Mouse (Mus musculus) midbrain, postnatal 0 days (tissue): ENCODE results near the gene Pcdh11x. TPM values are rescaled to one million over a fixed set of nuclear protein-coding genes. Genes with fewer than 3 reads are reported as not detected.
"Not testable (repeated sequence)": the region's sequence is repeated elsewhere in the genome, so short reads cannot be mapped to it uniquely, and the experiment has no call there.

Experiments
- ATAC-seq: fragments of 200-750 bp; cut with Nextera tagmentation; 2 replicates; pipeline ENCODE4 v1.8.0; 2017; ENCODE audit warnings: moderate number of reproducible peaks, mild to moderate bottlenecking, moderate TSS enrichment, moderate library complexity; ENCODE audit not compliant: low FRiP score
- DNase-seq: peaks from one replicate; pipeline ENCODE4 v3.0.0-alpha.2; 2015; ENCODE audit warnings: low spot score
- H3K27ac ChIP-seq: fragments of 300-500 bp; sonication (generic); 2 replicates; pipeline ENCODE4 v1.5.1; 2014; ENCODE audit warnings: low read depth, mild to moderate bottlenecking, low read length, mixed read lengths
- H3K27me3 ChIP-seq: fragments of 300-500 bp; sonication (generic); 2 replicates; pipeline ENCODE4 v1.6.1; 2014; ENCODE audit warnings: low read length, control low read depth, mixed read lengths; ENCODE audit not compliant: insufficient read depth
- H3K36me3 ChIP-seq: fragments of 300-500 bp; sonication (generic); 2 replicates; pipeline ENCODE4 v1.6.1; 2014; ENCODE audit warnings: low read length, control low read depth, mixed read lengths; ENCODE audit not compliant: insufficient read depth
- H3K4me1 ChIP-seq: fragments of 300-500 bp; sonication (generic); 2 replicates; pipeline ENCODE4 v1.6.1; 2014; ENCODE audit warnings: mild to moderate bottlenecking, control low read depth, antibody characterized with exemption, low read length, mixed read lengths; ENCODE audit not compliant: insufficient read depth
- H3K4me2 ChIP-seq: fragments of 300-500 bp; sonication (generic); 2 replicates; pipeline ENCODE4 v1.6.1; 2014; ENCODE audit warnings: low read depth, mild to moderate bottlenecking, low read length, mixed read lengths; ENCODE audit not compliant: poor library complexity, severe bottlenecking
- H3K4me3 ChIP-seq: fragments of 300-500 bp; sonication (generic); 2 replicates; pipeline ENCODE4 v1.5.1; 2014; ENCODE audit warnings: low read depth, mild to moderate bottlenecking, low read length, moderate library complexity
- H3K9ac ChIP-seq: fragments of 300-500 bp; sonication (generic); replicated peaks from 2 replicates; pipeline ENCODE4 v1.6.1; 2014; ENCODE audit warnings: mild to moderate bottlenecking, low read length, moderate library complexity, mixed read lengths; ENCODE audit not compliant: poor library complexity, severe bottlenecking
- H3K9me3 ChIP-seq: fragments of 300-500 bp; sonication (generic); 2 replicates; pipeline ENCODE4 v1.6.1; 2016; ENCODE audit warnings: low read length, control low read depth
- CTCF ChIP-seq: IDR thresholded peaks from 2 replicates; pipeline ENCODE4 v1.5.1; 2016; ENCODE audit warnings: antibody characterized with exemption, mild to moderate bottlenecking
- WGBS: fragments of 180-500 bp; shearing (Covaris S2); extraction: QIAGEN DNeasy Blood & Tissue Kit; methylation state at CpG from one replicate; pipeline ENCODE4 v1.1.7; 2014; 5-methylcytosine and 5-hydroxymethylcytosine counted together
- polyA plus RNA-seq: library from polyadenylated mRNA; unstranded; fragments of >200 nt; fragmentation: Nextera tagmentation; extraction: Ambion mirVana; gene quantifications from 2 replicates; pipeline ENCODE4 v1.2.1, GENCODE M21; 2015
- total RNA-seq: library from RNA; depleted of rRNA; stranded (reverse); fragments of >200 nt; gene quantifications from 2 replicates; pipeline ENCODE4 v1.2.3, GENCODE M21; 2014

Gene Pcdh11x
- total and polyA plus RNA-seq, 2 experiments from 2014 or later: 56.9 to 101 TPM

DNA sequence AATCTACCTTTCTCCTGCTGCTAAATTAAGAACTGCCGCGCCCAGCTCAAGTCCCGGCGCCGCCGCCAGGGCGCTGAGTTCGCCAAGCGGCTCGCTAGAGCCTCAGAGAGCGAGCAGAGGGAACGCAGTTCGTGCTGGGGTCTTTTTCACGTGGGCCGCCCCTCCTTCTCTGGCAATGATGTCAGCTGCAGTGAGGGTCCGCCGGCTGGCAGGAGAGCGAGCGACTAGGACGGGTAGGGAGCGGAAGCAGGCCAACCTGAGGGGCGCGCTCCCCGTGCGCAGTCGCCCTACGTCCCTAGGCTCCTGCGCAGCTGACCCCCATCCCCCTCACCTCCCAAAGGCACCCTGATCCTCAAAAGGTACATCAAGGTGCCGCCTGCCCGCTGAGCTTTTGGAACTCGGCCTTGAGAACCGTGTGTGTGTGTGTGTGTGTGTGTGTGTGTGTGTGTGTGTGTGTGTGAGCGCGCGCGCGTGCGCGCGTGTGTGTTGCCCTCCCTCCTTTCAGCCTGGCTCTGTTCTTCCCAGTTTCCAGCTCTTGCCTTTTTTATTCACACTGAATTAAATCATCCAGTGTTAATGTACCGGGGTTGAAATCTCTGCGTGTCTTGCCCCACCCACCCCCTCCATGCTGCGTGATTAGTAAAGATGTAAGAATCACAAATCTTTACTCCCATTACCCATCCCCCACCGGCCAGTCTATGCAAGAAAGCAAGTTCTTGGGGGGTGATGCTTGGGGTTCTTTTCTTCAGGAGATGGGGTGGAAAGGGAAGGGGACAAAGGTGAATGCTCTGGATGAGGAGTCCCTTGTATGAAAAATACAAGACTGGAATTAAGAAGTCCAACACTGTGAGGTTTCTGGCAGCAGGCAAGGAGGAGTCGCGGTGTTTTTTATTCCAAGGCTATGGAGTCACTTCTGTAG lies 3.0 kb downstream of the Pcdh11x start:
- WGBS: 16% methylated on average over 45 of the region's 46 CpGs
- H3K27me3 ChIP-seq: no peaks in the 10 kb centered on the region

DNA sequence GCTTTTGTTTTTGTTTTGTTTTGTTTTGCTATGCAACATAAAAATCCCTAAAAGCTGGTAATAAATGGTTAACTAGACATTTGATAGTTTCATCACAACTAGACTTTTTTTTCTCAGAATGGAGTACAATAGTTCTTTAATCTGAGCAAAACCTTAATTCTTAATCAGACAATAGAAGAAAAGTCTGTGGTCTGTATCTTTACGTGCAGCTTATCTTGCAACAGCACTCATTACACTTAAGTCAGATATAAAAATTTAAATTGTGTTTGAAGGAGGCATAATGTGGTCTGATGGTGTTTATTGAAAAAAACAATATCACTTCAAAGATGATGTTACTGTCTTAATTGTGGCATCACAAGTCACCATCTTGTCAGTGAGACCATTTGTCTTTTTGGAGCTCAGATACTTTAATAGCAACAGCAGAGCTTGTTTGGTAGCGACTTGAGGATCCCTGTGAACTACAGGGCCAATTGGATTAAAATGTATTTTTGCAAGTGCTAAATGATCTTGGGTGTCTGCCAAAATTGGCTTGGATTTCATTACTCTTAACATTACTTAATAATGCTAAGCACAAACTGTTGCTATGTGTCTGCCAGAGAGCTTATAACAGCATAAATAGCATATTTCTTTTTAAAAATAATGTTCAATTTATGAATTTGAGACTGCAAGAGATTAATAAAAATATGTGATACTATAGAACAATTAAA lies 11.6 kb downstream of the Pcdh11x start:
- DNase-seq: no peak
- ATAC-seq: no peak
- no peak overlapping the region for H3K4me2 ChIP-seq
- no peaks in the 10 kb centered on the region for H3K36me3 ChIP-seq
- no peak overlapping the region for H3K4me3 ChIP-seq
- H3K4me1 ChIP-seq: no peaks in the 10 kb centered on the region
- 54% methylated on average over 2 of the region's 2 CpGs for WGBS
- H3K27me3 ChIP-seq: no peaks in the 10 kb centered on the region
- H3K27ac ChIP-seq: no peak overlapping the region
- H3K9me3 ChIP-seq: no peaks in the 10 kb centered on the region
- no peak for TF ChIP-seq CTCF
- H3K9ac ChIP-seq: no peak overlapping the region

More for the DNA sequence above, 3.0 kb downstream of the Pcdh11x start:
- DNase-seq: peak; percentile 69
- Histone ChIP-seq H3K9me3 (no peaks in the 10 kb centered on the region), H3K4me1 (no peaks in the 10 kb centered on the region), H3K4me2 (peak overlapping the region; percentile 64), H3K27ac (peak overlapping the region; percentile 67), H3K36me3 (no peaks in the 10 kb centered on the region), H3K9ac (peak overlapping the region; percentile 54), H3K4me3 (peak overlapping the region; percentile 43)
- TF ChIP-seq CTCF: peak; percentile 47
- peak; percentile 83 for ATAC-seq

DNA sequence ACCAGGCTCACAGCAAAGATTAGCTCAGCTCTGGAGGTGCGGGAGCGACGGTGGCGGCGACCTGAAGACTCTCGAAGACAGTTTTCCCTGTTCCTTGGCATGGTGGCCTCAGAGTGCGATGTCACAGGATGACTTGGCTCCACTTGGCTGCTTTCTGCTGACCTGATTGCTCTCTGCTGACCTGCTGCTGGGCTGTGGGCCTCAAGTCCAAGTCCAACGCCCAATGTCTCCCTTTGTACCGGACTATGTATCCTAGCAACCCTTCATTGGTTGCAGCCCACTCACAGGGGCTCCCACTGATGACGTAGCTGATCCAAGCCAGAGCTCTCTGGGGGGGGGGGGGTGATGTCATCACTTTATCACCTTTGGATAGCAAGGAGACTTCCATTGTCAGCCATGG lies 22.9 kb downstream of the Pcdh11x start, which contains the start of gene H2afb3:
H2afb3 (minus strand) TSS at position 101 of the 400 bp plus-strand sequence.
- not testable (repeated sequence) for DNase-seq, H3K4me3 ChIP-seq, H3K9ac ChIP-seq, H3K27ac ChIP-seq, H3K36me3 ChIP-seq, H3K9me3 ChIP-seq, H3K4me2 ChIP-seq, ATAC-seq, H3K27me3 ChIP-seq, H3K4me1 ChIP-seq
- WGBS: 90% methylated on average over 9 of the region's 10 CpGs

DNA sequence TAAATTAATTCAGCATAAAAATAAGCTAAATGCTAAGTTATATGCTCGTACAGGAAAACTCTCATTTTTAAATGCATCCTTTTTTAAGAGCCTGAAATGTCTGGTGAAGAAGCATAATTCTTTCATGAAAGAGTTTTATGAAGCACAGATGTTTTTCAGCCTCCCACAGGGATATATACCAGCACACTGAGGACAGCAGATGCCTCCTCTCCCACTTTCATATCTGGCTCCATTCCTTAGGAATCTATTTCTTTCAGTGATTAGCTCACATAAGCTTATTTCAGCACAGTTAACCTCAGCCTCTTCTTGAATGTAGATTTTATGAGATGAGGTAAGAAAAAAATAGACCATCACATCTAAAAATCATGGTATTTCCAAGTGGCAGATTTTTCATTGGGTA lies 176.2 kb downstream of the Pcdh11x start:
- Histone ChIP-seq H3K4me1 (no peaks in the 10 kb centered on the region), H3K9me3 (no peaks in the 10 kb centered on the region), H3K9ac (no peak overlapping the region), H3K36me3 (no peaks in the 10 kb centered on the region), H3K4me3 (no peak overlapping the region), H3K27ac (no peak overlapping the region), H3K4me2 (no peak overlapping the region), H3K27me3 (no peaks in the 10 kb centered on the region)
- TF ChIP-seq CTCF: no peak
- no peak for DNase-seq
- no peak for ATAC-seq
- 75% methylated on average over 1 of the region's 1 CpGs for WGBS

DNA sequence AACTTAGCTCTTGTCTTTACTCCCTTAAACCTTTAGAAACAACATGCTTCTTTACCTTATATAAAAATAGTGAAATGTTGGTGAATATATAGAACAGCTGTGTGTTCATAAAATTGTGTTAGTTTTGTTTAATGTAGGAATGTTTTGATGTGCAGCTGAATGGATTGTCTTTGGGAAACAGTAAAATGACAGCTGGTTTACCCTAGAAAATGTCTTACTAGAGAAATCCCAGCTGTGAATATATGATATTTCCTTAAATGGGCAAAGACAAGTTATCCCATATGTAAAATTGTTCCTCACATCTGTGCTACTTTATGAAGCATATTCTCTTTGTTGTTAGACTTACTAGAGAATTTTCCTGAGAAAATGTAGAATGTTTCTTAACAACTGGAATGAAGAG lies 196.4 kb downstream of the Pcdh11x start:
- Histone ChIP-seq H3K9me3 (no peaks in the 10 kb centered on the region), H3K27me3 (no peaks in the 10 kb centered on the region), H3K4me1 (no peaks in the 10 kb centered on the region), H3K36me3 (no peaks in the 10 kb centered on the region), H3K4me2 (no peak overlapping the region), H3K27ac (no peak overlapping the region), H3K4me3 (no peak overlapping the region), H3K9ac (no peak overlapping the region)
- no peak for ATAC-seq
- DNase-seq: no peak
- no peak for TF ChIP-seq CTCF

DNA sequence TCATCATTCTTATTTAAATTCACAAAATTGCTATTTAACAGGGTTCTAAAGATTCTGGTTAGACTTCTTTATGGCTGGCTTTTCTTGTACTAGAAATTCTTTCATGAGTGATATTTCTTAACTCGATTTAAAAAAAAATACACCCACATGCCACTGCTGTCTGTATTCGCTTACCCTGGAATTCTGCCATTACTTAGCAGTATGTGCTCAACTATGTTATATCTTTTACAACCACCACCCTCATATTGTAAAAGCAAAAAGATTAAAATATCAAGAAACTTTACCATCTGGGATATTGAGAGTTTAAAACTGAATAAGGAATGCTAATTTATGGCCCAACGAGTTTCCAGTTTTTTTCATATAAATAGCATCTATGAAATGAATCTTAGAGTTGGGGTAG lies 234.9 kb downstream of the Pcdh11x start:
- Histone ChIP-seq H3K4me1 (no peaks in the 10 kb centered on the region), H3K36me3 (no peaks in the 10 kb centered on the region), H3K27me3 (no peaks in the 10 kb centered on the region), H3K9ac (no peak overlapping the region), H3K4me3 (no peak overlapping the region), H3K27ac (no peak overlapping the region), H3K9me3 (no peaks in the 10 kb centered on the region), H3K4me2 (no peak overlapping the region)
- 85% methylated on average over 3 of the region's 3 CpGs for WGBS
- no peak for TF ChIP-seq CTCF
- ATAC-seq (no peak), DNase-seq (no peak)
